Mouse (Mus musculus) yolk sac, embryonic 10.5 days (tissue): ENCODE results near the gene Rnf34.
A peak's percentile ranks its signal among the peaks of the same experiment; 100 is the strongest.

ENCODE experiments used
- DNase-seq: peaks from one replicate; pipeline ENCODE4 v3.0.0-alpha.2; 2017; ENCODE audit warnings: low spot score

Gene Rnf34

GRCm38 (mm10) chr5:122900558-122901171 is 50.8 kb downstream of the Rnf34 start:
- no peak for DNase-seq

- no peak for DNase-seq
These were observed 51.3 kb downstream of the Rnf34 start for GRCm38 (mm10) chr5:122901179-122901578.

GRCm38 (mm10) chr5:122901666-122902065 is 51.8 kb downstream of the Rnf34 start:
- no peak for DNase-seq

GRCm38 (mm10) chr5:122902228-122902627 is 52.4 kb downstream of the Rnf34 start:
- DNase-seq = no peak

- DNase-seq = no peak
These were observed 53.3 kb downstream of the Rnf34 start for GRCm38 (mm10) chr5:122903165-122903564.

- no peak for DNase-seq
These were observed 57.3 kb downstream of the Rnf34 start for GRCm38 (mm10) chr5:122907182-122907581.

GRCm38 (mm10) chr5:122908001-122908400 is 58.2 kb downstream of the Rnf34 start:
- DNase-seq = no peak

GRCm38 (mm10) chr5:122909481-122909880 is 59.6 kb downstream of the Rnf34 start:
- no peak for DNase-seq

GRCm38 (mm10) chr5:122912863-122913262 is 63.0 kb downstream of the Rnf34 start:
- DNase-seq = no peak

- DNase-seq = peak; percentile 69
These were observed 66.3 kb downstream of the Rnf34 start for GRCm38 (mm10) chr5:122916147-122916546.

- no peak for DNase-seq
These were observed 68.3 kb downstream of the Rnf34 start for GRCm38 (mm10) chr5:122917982-122918711.

GRCm38 (mm10) chr5:122920557-122920956 is 70.7 kb downstream of the Rnf34 start:
- no peak for DNase-seq
